Mouse (Mus musculus) CH12.LX (cell line): Measurements from ENCODE around the gene Wnt3a.

ENCODE experiments used
- CHD2 ChIP-seq: IDR thresholded peaks from 2 replicates; pipeline ENCODE4 v1.6.1; 2011; ENCODE audit warnings: low read length, improper control_type of control experiment
- CTCF ChIP-seq, 2 experiments: IDR thresholded peaks in 1 of 2; conservative IDR thresholded peaks in 1 of 2; 2 replicates each; pipeline ENCODE4 v1.5.1; 2011 to 2012; ENCODE audit warnings: low read depth in 2 of 2, low read length in 2 of 2, improper control_type of control experiment in 1 of 2, inconsistent platforms in 1 of 2, mild to moderate bottlenecking in 1 of 2, moderate library complexity in 1 of 2
- E2F4 ChIP-seq: IDR thresholded peaks from 2 replicates; pipeline ENCODE4 v1.6.1; 2011; ENCODE audit warnings: low read depth, low read length, improper control_type of control experiment; ENCODE audit not compliant: insufficient replicate concordance
- EP300 ChIP-seq: IDR thresholded peaks from 2 replicates; pipeline ENCODE4 v1.6.1; 2011; ENCODE audit warnings: low read length, improper control_type of control experiment
- GABPA ChIP-seq: IDR thresholded peaks from 2 replicates; pipeline ENCODE4 v1.6.1; 2012; ENCODE audit warnings: low read depth, low read length, improper control_type of control experiment, inconsistent platforms; ENCODE audit not compliant: insufficient replicate concordance
- IRF4 ChIP-seq: IDR thresholded peaks from 2 replicates; pipeline ENCODE4 v1.6.1; 2014; ENCODE audit warnings: low read depth, mild to moderate bottlenecking, inconsistent platforms, low read length, improper control_type of control experiment
- MEF2A ChIP-seq: IDR thresholded peaks from 2 replicates; pipeline ENCODE4 v1.6.1; 2014; ENCODE audit warnings: low read depth, mild to moderate bottlenecking, inconsistent platforms, low read length, improper control_type of control experiment, borderline replicate concordance
- MXI1 ChIP-seq: IDR thresholded peaks from 2 replicates; pipeline ENCODE4 v1.6.1; 2011; ENCODE audit warnings: mild to moderate bottlenecking, low read depth, low read length, improper control_type of control experiment
- MYC ChIP-seq: IDR thresholded peaks from 2 replicates; pipeline ENCODE4 v1.6.1; 2011; ENCODE audit warnings: low read depth, mild to moderate bottlenecking, improper control_type of control experiment, low read length
- POLR2A ChIP-seq: IDR thresholded peaks from 2 replicates; pipeline ENCODE4 v1.6.1; 2011; ENCODE audit warnings: low read depth, mild to moderate bottlenecking, improper control_type of control experiment, low read length
- RCOR1 ChIP-seq: conservative IDR thresholded peaks from 2 replicates; pipeline ENCODE4 v1.6.1; 2012; ENCODE audit warnings: low read depth, mild to moderate bottlenecking, inconsistent platforms, low read length, improper control_type of control experiment
- SMC3 ChIP-seq: IDR thresholded peaks from 2 replicates; pipeline ENCODE4 v1.6.1; 2011; ENCODE audit warnings: low read depth, low read length, improper control_type of control experiment
- TCF12 ChIP-seq: IDR thresholded peaks from 2 replicates; pipeline ENCODE4 v1.6.1; 2014; ENCODE audit warnings: low read depth, mild to moderate bottlenecking, inconsistent platforms, low read length, improper control_type of control experiment
- ZNF384 ChIP-seq: IDR thresholded peaks from 2 replicates; pipeline ENCODE4 v1.6.1; 2012; ENCODE audit warnings: low read depth, low read length, improper control_type of control experiment, inconsistent platforms

GRCm38 (mm10) chr11:59266727-59267126 lies 23.8 kb downstream of the Wnt3a start:
- TF ChIP-seq RCOR1 = no peak
- TF ChIP-seq IRF4 = no peak
- TF ChIP-seq ZNF384 = no peak
- TF ChIP-seq TCF12 = no peak
- TF ChIP-seq GABPA = no peak
- TF ChIP-seq MEF2A = no peak
- no peak for TF ChIP-seq CTCF (conservative IDR thresholded peaks at IDR 0.05 in 1 of 2, IDR thresholded peaks at IDR 0.05 in 1 of 2; ENCODE audit: low read depth in 2 of 2, low read length in 2 of 2)
- TF ChIP-seq EP300 = no peak
- TF ChIP-seq CHD2 = no peak
- TF ChIP-seq MYC = no peak
- TF ChIP-seq SMC3 = no peak
- no peak for TF ChIP-seq E2F4
- TF ChIP-seq MXI1 = no peak
- TF ChIP-seq POLR2A = no peak
